Mouse (Mus musculus) neural tube, embryonic 10.5 days (tissue): ENCODE measurements around the gene Rxra.

Experiments used
- DNase-seq: peaks from one replicate; pipeline ENCODE4 v3.0.0-alpha.2; 2017; ENCODE audit warnings: low spot score; ENCODE audit errors: extremely low spot score

The Rxra gene

DNA sequence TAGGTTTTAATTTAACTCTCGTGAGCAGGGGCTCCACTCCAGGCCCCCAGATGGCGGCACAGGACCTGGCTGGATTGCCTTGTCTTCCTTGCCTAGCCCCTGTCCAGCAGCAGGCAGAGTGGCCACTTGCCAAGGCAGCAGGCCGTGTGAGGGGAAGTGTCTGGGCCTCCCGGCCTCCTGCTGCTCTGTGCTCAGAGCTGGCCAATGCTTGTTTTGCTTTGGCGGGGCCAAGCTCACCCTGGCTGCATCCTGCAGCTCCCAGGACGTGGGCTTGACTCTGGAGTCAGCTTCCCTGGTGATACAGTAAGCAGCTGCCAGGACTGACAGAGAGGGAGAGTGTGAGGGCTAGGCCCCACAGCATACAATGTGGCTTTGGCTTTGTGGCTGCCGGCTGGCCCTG, 23.3 kb downstream of the Rxra start:
- DNase-seq, result peak; percentile 53

DNA sequence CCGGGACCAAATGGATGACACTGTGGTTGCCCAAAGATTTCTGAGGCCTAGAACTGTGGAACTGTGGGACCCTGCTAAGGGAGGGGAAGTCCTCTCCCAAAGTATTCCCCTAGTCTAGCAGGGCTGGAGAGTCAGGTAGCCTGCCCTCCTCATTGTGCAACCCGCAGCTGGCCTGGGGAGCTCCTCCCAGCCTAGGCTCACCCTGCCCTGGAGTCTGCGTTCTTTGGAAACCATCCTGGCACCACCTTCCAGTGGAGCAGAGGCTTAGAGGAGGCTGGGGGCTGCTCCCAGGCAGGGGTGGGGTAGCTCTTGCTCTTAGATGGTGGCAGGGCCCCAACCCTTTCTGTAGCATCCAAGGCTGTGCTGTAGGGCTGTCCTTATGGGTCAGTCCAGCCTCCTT, 26.0 kb downstream of the Rxra start:
- DNase-seq, result no peak

DNA sequence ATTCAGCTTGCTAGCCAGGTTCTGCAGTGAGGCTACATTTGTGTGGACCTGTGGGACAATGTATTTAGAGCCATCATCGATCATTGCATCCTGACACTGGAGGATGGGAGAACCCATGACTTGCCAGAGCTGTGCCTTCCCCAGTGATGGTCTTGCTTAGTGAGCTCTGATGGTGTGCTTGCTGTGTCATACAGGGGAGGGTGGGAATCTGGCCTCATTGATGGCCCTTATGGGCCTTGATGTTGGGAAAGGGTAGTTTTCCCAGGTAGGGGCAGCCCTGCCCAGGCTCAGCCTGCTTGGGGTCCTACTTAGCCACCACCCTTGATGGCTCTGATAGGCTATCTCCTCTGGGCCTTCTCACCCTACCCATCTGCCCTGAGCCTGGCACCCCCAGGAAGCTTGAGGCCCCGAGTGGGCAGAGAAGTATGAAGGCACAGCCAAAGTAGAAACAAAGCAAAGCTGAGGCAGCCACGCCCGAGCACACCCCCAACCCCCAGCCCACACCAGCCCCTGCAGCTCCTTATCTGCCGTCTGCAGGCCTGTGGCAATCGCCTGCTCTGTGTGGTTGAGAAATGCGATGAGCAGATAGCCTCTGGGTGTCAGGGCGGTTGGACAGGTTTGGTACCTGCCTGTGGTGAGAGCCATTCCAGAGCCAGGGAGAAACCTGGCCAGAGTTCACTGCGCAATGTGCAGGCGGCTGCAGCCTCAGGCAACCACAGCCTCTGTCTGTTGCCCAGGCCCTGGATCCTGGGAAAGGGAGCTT, 26.8 kb downstream of the Rxra start:
- no peak for DNase-seq

DNA sequence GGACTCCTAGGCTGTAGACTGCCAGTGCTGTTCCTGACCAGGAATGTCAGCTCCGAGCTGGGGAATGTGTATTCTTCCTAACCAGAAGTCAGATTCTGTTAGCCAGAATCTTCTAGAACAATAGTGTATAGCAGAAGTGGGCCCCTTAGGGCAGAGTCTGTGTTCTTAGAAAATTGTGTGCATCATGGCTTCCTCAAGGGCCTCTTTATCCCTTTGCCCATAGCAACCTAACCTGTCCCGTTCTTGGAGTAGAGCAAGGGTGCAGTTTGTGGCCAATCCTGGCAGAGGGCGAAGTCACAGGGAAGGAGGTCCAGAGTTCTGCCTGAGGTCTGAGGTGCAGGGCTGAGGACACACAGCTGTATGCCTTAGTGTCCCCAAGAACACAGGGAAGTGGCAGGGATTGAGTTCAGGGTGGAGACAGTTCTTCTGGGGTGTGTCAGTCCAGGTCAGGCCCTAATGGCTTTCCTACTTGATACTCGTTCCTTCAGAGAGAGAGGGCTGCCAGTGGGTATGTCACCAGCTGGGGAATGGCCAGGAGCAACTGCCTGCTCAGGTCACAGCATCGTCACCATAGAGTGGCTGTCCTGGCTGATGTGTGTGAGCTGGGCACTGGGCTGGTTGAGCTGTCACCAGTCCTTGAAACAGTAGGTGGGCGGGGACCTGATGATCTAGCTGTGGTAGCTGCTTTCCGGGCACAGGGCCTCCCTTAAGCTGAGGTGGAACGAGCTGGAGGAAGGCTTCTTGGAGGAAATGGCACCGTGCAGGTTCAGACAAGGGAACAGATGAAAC, 27.8 kb downstream of the Rxra start:
- no peak for DNase-seq

DNA sequence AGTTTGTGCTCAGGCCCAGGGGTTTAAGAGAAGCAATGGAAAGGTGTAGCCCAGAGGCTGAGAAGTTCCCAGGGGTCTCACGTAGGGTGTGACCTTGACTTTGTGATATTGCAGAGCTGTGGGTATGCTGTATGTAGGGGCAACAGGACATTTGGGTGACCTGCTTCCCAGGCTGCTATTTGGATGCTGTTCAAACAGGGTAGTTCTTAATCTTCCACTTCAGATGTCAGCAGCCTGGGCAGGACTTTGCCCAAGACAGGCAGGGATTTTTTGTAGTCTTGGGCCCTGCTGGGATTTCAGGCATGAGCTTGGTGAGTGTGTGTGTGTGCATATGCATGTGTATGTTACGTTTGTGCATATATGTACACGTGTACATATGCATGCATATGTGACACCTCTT, 28.4 kb downstream of the Rxra start:
- no peak for DNase-seq

DNA sequence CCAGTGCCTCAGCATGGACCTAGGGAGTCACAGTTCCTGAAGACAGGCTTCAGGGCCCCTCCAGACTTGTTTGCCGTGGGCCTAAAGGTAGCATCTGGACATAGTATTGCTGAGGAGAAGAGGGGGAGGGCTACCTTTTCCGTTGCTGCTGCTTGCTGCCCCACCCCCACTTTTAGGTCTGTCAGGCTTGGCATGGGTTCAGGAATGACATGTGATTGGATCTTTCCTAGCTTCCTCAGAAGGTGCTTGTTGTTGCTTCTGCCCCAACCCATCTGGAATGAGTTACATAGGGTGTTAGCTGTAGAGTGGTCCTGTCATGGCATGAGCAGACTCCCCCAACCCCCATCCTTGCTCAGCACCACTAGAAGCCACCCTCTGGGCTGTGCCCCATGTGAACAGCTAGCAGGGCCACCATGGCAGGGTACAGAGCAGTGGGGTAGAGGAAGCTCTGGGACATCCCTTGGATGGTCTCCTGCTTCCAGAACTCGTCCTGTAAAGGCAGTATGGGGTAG, 34.7 kb downstream of the Rxra start:
- DNase-seq, result no peak

DNA sequence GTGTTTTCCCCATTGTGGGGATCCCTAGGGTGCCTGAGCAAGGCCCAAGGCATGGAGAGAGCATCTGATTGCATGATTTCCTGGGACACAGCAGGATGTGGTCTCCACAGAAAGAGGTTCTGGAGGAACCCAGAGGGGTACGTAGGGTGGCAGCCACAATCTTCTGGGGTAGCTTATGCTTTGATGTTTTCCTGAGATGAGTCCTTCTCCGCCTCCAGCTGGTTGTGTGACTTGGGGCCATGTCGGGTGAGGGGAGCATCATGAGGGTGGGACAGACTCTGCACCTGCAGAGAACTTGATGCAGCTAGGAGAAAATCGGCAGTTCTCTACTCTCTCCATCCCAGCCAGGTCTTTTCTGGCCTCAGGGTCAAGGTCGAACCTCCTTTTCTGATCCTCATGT, 36.4 kb downstream of the Rxra start:
- no peak for DNase-seq

DNA sequence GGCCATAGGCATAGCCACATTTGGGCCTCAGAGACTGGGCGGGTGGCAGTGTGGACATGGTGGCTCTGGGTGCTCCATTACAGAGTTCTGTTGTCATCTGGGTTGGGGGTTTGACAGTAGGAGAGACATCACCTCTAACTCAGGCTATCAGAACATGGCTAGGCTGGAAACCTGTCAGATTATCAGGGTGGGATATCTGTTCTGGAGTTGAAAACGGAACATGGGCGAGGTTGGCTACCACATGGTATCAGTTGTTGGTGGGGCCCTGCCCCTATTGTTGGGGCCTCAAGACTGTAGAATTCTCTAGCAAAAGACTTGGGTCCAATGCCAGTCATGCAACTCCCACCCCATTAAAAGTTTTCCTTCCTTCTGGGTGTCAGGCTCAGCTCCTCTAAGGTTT, 37.1 kb downstream of the Rxra start:
- DNase-seq, result no peak

DNA sequence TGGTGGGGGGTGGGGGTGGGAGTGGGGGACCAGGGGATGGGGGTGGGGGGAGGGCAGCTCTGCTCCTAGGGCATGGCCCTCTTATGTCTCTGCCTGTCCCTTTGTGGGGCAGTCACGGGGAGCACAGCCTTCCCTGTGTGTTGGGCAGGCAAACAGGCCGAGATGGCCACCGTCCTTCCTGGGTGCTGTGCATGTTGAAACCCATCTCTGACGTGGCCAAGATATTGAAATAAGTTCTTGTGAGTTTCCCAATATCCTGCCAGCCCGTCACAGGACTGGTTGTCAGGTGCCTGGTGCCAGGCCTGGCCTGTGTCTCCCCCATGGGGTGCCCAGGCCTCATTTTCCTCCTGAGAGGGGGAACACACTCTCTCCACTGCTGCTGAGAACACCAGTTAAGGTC, 37.9 kb downstream of the Rxra start:
- no peak for DNase-seq

DNA sequence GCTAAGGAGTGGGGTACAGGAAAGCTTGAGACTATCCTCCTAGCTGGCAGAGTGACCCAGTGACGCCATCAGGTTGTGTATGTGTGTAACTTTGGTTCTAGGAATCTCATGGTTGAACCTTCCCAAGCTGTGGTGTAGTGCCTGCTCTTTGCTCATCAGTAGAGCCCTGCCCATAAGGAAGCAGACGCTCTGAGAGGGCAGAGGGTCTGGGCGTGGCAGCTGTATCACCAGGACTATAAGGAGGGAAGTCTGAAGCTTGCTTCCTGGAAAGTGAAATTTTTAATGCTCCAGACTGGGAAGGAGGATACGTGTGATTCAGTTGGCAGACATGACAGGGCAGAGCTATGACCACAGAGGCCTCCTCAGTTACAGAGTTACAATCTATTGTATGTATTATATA, 39.0 kb downstream of the Rxra start:
- no peak for DNase-seq

DNA sequence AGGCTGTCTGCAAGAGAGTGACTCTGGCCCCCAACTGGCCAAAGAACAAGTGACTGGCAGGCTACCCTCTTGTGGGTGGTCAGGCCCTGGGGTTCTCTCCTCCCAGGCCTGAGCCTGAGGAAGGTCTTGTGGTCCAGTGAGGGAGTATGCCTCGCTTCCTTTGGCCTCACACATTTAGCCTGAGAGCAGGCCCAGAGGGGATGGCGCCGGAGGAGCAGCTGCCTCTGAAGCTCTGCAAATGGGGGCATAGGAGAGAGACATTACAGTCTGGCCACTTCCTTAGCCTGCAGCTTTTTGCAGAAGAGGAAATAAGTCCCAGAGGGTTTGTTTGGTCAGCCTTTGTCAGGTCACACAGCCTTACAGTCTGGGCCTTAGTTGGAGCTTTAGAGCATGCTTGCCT, 40.1 kb downstream of the Rxra start:
- DNase-seq, result no peak

DNA sequence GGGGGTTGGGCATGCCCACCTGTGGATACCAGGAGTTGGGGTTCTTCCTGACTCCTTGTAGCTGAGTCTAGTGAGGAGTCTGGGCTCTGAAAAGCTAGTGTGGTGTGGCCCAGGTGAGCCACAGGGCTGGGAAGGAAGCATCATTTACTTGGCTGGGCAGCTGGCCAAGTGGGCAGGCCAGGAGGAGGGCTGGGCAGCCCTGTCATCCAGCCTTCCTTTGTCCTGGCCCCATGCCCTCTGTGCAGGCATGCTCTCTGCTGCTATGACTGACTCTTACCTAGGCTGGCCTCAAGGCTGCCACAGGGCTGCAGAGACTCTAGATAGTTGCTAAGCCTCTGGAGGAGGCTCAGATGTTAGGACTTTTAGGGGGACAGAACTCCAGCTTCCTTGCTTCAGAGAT, 42.0 kb downstream of the Rxra start:
- no peak for DNase-seq

DNA sequence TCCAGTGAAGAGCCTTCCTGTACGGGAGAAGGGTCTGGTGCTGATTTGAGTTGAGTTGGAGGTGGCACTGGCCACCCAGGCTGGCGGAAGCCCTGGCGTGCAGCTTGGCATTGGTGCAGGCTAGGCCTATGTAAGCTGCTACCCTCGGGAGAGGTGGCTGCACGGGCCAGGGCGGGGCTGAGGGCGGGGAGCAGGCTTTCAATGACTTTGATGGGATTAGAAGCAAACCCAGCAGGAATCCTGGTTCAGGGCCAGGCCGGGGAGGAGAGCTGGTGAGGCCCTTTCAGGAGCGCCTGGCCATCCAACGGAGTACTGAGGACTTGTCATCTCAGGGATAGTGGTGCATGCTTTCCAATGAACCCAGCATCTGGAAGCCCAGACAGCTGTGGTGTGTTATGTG, 43.4 kb downstream of the Rxra start:
- no peak for DNase-seq

DNA sequence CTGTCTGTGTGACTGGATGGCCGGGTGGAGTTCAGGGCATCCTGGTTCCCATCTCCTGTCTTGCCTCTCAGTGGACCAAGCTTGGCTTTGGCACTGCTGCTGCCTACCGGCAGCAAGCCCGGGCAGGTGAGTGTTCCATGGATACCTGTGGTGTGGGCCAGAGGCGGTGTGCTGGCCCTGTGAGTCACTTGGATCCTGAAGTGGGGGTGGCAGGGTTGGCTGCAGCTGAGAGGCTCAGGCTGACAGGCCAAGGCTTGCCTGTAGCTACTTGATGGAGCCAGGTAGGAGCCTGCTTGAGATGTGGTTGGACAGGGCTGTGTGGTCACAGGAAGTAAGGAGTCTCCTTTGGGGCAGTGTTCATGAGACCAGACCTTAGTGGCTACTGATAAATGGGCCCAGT, 45.4 kb downstream of the Rxra start:
- DNase-seq, result no peak

DNA sequence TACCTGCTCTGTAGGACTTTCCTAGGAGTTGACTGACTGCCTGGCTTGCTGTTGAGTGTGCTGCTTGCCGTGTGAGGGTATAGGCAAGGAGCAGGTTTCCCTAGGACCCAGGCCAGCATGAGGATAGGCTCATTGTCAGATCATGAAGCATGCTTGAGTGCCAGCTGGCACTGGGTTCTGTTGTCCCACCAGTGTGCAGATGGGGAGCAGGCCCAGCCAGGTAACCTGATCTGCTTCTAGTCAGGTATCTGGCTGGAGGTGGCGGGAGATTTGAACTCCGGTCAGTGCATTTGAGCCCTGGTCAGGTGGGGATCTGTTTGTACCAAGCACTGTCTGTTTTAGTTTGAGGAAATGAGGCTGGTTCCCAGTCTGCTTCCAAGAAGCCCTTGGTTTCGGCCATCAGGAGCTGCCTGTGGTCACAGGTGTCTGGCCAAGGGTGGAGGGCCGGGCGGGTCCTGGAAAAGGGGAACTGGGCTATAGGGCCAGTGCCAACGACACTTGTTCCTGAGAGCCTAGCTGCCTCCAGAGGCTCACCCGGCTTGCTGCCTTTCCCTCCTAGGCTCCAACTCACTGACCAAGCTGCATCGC, 48.6 kb downstream of the Rxra start:
- DNase-seq, result no peak

DNA sequence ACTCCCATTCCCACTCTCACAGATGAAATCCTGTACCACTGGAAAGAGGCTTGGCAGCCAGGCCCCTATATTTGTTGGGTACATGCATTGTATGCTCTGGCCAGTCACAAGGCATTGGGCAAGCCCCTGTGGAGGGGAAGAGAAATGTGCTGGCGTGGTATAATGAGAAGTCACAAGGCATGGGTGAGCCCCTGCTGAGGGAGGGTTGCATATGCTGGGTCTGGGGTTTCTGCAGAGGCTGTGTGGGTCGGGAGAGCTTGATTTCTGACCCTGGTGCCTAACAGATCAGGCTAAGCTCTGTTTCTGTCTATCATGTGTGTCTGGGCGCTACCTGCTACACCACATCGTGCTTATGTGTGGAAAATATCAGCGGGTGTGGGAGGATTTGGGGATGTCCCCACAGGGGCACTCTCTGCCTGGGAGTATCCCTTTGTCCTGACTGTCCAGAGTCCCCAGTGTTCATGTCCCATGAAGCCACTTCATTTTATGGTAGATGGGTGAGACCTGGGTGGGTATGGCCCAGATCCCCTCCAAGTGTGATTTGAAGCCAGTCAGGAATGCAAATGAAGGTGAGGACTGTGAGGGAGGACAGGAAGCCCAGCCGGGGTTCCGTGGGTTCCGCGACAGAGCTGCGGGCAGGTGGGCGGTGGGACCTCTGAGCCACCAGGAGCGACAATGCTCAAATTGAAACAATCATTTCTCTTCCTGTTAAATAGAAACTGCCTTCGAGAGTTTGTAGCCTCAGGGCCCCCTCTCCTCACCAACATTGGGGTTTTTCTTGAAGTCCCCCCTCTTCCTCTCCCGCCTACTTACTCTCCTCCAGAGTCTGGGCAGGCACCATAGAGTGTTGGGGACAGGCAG, 52.0 kb downstream of the Rxra start:
- no peak for DNase-seq

DNA sequence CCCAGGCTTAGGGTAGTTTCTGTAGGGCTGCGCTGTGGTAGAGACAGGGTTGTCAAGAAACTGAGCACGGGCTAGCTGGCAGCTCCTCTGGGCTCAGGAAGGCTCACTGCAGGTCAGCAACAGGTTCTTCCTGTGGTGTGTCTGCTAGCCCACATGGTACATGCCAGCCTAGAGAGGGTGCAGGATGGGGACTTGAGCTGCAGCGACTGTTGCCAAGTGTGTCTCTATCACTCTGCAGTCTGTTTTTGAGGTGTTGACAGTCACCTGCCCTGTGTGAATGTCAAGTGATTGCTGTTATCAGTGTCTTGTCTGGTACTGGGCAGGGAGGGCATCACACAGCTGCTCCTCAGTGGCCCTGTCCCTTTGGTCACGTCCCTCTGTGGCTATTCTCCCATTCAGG, 52.8 kb downstream of the Rxra start:
- no peak for DNase-seq

DNA sequence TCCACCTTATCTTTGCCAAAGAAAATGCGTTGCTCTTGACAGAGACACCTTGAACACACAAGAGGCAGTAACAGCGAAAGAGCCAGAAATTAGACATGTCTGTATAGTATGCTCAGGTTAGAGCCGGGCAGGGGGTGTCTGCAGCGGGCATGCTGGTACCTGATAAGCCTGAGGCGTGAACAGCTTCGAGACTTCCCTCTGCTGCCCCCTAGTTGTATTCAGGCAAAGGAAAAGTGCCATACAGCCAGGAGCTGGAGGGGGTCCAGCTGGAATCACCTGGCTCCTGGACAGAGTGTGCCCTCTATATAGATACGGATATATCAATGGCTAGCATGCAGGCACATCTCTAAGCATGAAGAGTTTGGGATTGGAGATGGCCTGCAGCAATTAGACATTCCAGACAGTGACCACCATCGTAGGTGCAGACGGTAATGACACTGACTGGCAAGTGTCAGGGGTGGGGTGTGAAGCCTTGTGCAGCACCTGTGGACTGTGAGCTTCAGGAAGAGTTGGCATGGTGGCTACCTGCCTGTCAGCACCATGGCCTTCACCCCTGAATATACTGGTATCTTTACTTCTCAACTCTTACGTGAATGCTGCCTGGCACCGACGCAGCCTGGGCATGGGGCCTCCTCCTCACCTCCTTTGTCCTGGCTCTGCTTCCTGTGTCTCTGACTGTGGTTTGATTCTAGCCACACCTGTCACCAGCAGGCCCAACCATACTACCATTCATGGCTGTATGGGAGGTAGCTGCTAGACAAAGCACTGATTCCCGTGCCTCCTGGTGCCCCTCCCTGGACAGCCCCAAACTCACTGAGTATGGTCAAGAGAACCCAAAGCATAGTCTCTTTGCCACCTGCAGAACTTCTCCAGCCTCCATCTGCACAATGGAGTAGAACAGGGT, 54.0 kb downstream of the Rxra start:
- no peak for DNase-seq

DNA sequence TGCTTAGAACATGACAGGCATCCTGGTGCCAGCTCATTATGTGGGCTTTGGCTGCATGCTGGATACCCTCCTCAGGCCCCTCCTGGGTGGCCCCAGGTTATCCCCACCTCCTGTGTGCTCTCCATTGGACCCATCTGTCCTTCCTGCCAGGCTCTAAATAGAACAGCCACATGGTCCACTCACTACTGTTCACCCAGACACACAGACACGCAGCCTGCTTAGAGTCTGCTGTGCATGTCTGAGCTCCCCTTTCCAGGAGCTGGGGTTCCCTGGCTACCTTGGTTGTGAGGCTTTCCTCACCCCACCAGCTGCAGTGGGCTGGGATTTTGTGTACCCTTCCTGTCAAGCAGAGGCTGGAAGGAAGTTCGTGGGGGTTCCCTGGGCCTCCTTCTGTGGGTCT, 56.8 kb downstream of the Rxra start:
- DNase-seq, result no peak

DNA sequence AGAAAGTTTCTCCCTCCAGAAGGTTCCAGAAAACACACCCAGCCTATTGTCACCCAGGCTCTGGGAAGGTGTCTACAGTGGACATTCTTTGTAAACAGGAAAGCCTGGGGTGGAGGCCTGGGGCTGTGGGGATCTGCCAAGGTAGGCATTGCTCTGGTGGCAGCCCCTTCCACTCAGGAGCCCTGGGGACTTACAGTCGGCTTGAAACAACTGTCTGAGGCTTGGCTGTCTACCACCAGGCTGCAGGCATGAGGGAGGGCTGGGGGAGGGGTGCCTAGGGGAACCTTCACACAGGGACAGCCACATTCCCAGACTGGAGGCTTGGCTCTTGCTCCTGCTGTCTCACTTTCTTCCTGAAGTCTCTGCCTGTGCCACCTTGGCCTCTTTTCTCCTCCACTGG, 58.1 kb downstream of the Rxra start:
- no peak for DNase-seq

DNA sequence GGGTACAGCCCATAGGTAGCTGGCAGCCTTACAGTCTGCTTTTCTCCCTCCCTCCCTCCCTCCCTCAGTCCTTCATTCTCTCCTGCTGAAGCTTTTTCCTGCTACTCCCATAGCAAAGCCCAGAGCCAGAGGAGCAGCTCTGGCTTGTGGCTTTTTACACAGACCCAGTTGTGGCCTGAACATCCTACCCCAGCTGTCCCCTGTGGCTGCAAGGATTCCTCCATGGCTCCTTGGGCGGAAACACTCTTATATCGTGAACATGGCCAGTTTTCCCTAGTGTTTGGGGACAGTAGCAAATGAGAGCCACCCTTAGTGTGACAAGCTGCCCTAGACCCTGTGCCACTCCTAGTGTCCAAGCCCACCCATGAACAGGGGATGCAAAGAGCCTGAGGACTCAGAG, 58.6 kb downstream of the Rxra start:
- DNase-seq, result no peak
